Mouse (Mus musculus) spleen, adult 2 months (tissue): ENCODE measurements around the gene Itpa. TPM values are rescaled to one million over a fixed set of nuclear protein-coding genes. Genes with fewer than 3 reads are reported as not detected.

Source experiments
- DNase-seq, 2 experiments: peaks; one replicate each; pipeline versions ENCODE4 v3.0.0 to v3.0.0-alpha.2; 2012 to 2021; ENCODE audit warnings: low spot score in 2 of 2, low read depth in 1 of 2
- H3K27ac ChIP-seq: fragments of 200-500 bp; 2 replicates; pipeline ENCODE4 v1.5.1; 2012; ENCODE audit warnings: low read length, inconsistent platforms; ENCODE audit not compliant: insufficient read depth
- H3K27me3 ChIP-seq: fragments of 200-500 bp; 2 replicates; pipeline ENCODE4 v1.6.1; 2012; ENCODE audit warnings: mild to moderate bottlenecking, moderate library complexity, low read length, inconsistent platforms; ENCODE audit not compliant: control insufficient read depth, insufficient read depth
- H3K36me3 ChIP-seq: fragments of 200-500 bp; 2 replicates; pipeline ENCODE4 v1.6.1; 2012; ENCODE audit warnings: mild to moderate bottlenecking, low read length, inconsistent platforms; ENCODE audit not compliant: control insufficient read depth, insufficient read depth
- H3K4me1 ChIP-seq: fragments of 200-500 bp; 2 replicates; pipeline ENCODE4 v1.6.1; 2011; ENCODE audit warnings: inconsistent platforms; ENCODE audit not compliant: control insufficient read depth, insufficient read depth, insufficient read length
- H3K4me3 ChIP-seq: fragments of 200-500 bp; 2 replicates; pipeline ENCODE4 v1.5.1; 2011; ENCODE audit warnings: mild to moderate bottlenecking, inconsistent platforms; ENCODE audit not compliant: insufficient read depth, insufficient read length; ENCODE audit errors: extremely low read depth
- CTCF ChIP-seq: fragments of 200-500 bp; IDR thresholded peaks from 2 replicates; pipeline ENCODE4 v1.5.1; 2011; ENCODE audit warnings: mild to moderate bottlenecking, inconsistent platforms; ENCODE audit not compliant: insufficient read depth, insufficient read length, insufficient replicate concordance; ENCODE audit errors: extremely low read depth
- POLR2A ChIP-seq: fragments of 200-500 bp; IDR thresholded peaks from 2 replicates; pipeline ENCODE4 v1.6.1; 2011; ENCODE audit warnings: low read depth, low read length, inconsistent platforms
- WGBS: fragments of 180-500 bp; shearing (Covaris S2); methylation state at CpG from one replicate; pipeline ENCODE4 v1.1.7; 2018; 5-methylcytosine and 5-hydroxymethylcytosine counted together
- polyA plus RNA-seq: library from polyadenylated mRNA; depleted of rRNA; stranded (reverse); fragments of >200 nt; gene quantifications from 2 replicates; pipeline ENCODE4 v1.2.3, GENCODE M21; 2012; rRNA removed

The Itpa gene
- 12.0 and 14.3 TPM in 2 replicates for polyA plus RNA-seq

DNA sequence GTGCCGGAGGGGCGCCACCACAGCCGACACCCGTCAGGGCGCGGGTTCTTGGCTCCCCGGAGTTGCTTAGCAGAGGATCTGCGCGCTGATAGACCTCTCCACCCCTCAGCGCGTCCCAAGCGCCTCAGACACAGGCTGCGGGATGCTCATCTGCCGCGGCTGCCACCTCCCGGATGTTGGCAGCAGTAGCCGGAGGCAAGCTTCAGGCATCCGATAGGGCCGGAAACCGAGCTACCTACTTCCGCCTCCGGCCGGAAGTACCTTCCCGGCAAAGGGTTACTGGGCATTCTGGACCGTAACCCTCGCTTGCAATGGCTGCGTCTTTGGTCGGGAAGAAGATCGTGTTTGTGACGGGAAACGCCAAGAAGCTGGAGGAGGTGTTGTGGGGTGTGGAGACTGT is at the start of gene Itpa:
TSS of gene Itpa (plus strand) at position 52 of the 400 bp plus-strand sequence.
- H3K4me1 ChIP-seq = peaks cover 11% of the 10 kb centered on the region; the same call in 1 of the 2 replicates
- peak; percentile 70 to 85 for DNase-seq

DNA sequence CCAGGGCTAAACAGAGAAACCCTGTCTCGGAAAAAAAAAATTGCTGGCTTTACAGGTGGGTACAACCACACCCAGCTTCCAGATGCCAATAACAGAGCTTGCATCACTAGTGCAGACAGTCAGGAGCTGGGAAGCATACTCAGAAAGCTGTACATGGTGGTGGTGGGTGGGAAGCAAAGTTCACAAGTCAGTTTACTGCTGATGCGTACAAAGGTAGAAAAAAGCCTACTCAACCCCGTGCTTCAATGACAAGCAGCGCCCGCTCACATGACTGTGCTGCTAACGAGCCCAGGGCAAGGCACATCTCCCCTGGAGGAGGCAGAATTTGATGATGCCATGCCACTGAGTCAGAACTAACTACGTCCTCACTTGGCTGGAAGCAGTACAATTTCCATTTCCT is 48.4 kb upstream of the Itpa start:
- no peak for DNase-seq
- whole genome bisulfite sequencing = 92% methylated on average over 7 of the region's 7 CpGs
- Histone ChIP-seq H3K27ac (no peak overlapping the region), H3K27me3 (no peaks in the 10 kb centered on the region), H3K36me3 (peaks cover 10% of the 10 kb centered on the region), H3K4me1 (no peaks in the 10 kb centered on the region), H3K4me3 (no peak overlapping the region)
- TF ChIP-seq CTCF (no peak), POLR2A (no peak)

More for the DNA sequence above, at the start of gene Itpa:
- TF ChIP-seq POLR2A = peak; percentile 21; the same call in 1 of the 2 replicates
- TF ChIP-seq CTCF = peak; percentile 46; the same call in 1 of the 2 replicates
- peak within 1 kb of the TSS; percentile 77 for H3K4me3 ChIP-seq
- H3K27ac ChIP-seq = peak within 1 kb of the TSS; percentile 76
- WGBS = under 1% methylated on average over 31 of the region's 31 CpGs
- no peaks in the 10 kb centered on the region for H3K27me3 ChIP-seq
- H3K36me3 ChIP-seq = peaks cover 8% of the 10 kb centered on the region

DNA sequence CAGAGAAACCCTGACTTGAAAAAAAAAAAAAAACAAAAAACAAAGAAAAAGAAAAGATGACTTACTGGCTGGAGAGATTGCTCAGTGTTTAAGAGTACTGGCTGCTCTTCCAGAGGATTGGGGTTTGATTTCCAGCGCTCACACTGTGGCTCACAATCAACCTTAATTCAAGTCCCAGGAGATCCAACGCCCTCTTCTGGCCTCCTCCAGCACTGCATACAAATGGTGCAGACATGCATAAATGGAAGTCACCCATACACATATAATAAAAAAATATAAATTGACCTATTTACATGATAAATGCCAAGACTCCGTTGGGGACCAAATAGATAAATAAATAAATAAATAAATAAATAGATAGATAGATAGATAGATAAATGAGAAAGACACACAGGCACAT is 39.0 kb upstream of the Itpa start:
- H3K27ac ChIP-seq = no peak overlapping the region
- H3K4me1 ChIP-seq = peaks cover 2% of the 10 kb centered on the region; the same call in 1 of the 2 replicates
- TF ChIP-seq CTCF (no peak), POLR2A (no peak)
- DNase-seq = no peak
- peaks cover 6% of the 10 kb centered on the region for H3K36me3 ChIP-seq
- H3K4me3 ChIP-seq = no peak overlapping the region
- 71% methylated on average over 3 of the region's 3 CpGs for WGBS
- H3K27me3 ChIP-seq = no peaks in the 10 kb centered on the region

DNA sequence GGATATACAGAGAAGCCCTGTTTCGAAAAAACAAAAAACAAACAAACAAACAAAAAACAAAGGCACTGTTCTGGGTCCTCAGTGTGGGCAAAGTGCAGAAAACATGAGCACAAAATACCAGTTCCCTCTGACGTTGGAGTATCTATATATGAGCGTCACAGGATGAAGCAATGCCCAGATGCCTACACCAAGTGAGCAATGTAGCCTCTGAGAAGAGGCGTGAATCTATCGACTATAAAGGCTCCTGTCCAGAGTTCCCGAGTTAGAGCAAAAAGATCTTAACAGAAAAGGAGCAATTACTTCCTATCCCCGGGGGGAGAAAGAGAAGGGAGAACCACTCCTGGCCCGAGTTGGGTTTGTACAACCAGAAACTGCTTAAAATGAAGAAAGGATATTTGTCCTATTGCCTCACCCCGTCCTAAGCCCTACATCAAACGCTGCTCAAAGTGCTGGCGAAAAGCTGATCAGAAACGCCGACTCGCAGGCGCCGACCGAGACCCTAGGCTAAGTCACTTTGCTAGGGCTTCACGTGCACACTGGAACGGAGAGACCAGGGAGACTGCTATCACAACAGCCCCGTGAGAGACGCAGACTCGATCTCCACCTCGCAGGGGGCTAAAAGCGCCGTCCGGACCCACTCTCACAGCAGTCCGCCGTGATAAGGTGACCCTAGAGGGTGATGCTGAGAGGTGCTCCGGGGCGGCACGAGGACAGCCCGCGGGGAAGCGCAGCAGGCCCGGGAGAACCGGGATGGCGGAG is 38.2 kb upstream of the Itpa start:
- peaks cover 6% of the 10 kb centered on the region for H3K36me3 ChIP-seq

DNA sequence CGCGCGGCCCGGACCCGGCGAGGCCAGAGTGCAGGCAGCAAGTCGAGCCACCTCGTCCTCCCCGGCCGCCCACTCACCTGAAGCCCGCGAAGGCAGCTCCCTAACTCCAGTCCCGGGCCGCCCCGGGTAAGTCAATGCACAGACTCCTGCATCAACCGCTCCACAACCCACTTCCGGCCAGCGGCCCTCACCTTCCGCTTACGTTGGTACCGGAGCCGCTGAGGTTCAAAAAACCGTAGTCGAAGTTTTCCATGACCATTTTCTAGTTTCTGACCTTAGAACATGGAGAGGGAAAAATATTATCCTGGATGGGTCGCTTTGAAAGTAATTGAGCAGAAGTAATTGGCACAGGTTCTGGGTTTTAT is 37.6 kb upstream of the Itpa start, which contains the start of the genes Fastkd5 and Ubox5:
TSS of gene Fastkd5 (minus strand) at position 189 of the 365 bp plus-strand sequence.
TSS of gene Ubox5 (minus strand) at position 200 of the 365 bp plus-strand sequence.
- no peak for TF ChIP-seq CTCF
- TF ChIP-seq POLR2A = no peak
- H3K36me3 ChIP-seq = peaks cover 6% of the 10 kb centered on the region
- H3K4me1 ChIP-seq = peaks cover 9% of the 10 kb centered on the region
- WGBS = under 1% methylated on average over 22 of the region's 25 CpGs
- peak within 1 kb of the TSS; percentile 94 for H3K4me3 ChIP-seq
- peak; percentile 76 to 86 for DNase-seq
- peaks cover 3% of the 10 kb centered on the region for H3K27me3 ChIP-seq
- peak within 1 kb of the TSS; percentile 63; the same call in 1 of the 2 replicates for H3K27ac ChIP-seq

More for the DNA sequence above, 38.2 kb upstream of the Itpa start:
- Histone ChIP-seq H3K27me3 (peaks cover 1% of the 10 kb centered on the region; the same call in 1 of the 2 replicates), H3K27ac (peak overlapping the region; percentile 63; the same call in 1 of the 2 replicates), H3K4me3 (peak overlapping the region; percentile 94), H3K4me1 (peaks cover 3% of the 10 kb centered on the region; the same call in 1 of the 2 replicates)
- TF ChIP-seq POLR2A (no peak), CTCF (no peak)
- no peak for DNase-seq
- WGBS = 2% methylated on average over 37 of the region's 37 CpGs

DNA sequence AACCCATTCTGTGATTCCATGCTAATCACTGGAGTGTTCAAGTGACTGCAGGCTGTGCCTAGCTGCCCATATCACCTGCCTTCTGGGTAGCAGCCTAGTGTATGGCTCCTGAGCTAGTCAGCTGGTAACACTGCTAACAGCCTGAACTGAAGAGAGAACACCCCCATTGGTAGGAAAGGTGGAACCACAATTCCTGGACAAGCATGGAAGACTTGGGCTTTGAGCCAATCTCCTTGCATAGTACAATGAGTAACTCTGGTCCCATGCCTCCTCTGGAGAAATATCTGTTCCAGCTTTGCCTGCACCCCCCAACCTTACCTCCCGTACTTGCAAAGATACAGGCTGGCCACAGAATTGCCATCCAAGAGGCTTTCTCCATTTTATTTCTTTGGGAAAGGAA is 35.0 kb upstream of the Itpa start:
- 89% methylated on average over 1 of the region's 1 CpGs for WGBS
- DNase-seq = no peak
- Histone ChIP-seq H3K4me1 (peaks cover 16% of the 10 kb centered on the region), H3K27ac (no peak overlapping the region), H3K36me3 (peaks cover 3% of the 10 kb centered on the region), H3K27me3 (peaks cover 12% of the 10 kb centered on the region), H3K4me3 (no peak overlapping the region)
- TF ChIP-seq CTCF (no peak), POLR2A (no peak)
